Mouse (Mus musculus) spleen, postnatal 10 days (tissue): ENCODE results near the gene Zfyve9.
"Not testable (repeated sequence)": the region's sequence is repeated elsewhere in the genome, so short reads cannot be mapped to it uniquely, and the experiment has no call there.

Source experiments
- DNase-seq, 2 experiments: peaks; one replicate each; pipeline ENCODE4 v3.0.0; 2021 to 2022; ENCODE audit warnings: low spot score in 2 of 2

The Zfyve9 gene

DNA sequence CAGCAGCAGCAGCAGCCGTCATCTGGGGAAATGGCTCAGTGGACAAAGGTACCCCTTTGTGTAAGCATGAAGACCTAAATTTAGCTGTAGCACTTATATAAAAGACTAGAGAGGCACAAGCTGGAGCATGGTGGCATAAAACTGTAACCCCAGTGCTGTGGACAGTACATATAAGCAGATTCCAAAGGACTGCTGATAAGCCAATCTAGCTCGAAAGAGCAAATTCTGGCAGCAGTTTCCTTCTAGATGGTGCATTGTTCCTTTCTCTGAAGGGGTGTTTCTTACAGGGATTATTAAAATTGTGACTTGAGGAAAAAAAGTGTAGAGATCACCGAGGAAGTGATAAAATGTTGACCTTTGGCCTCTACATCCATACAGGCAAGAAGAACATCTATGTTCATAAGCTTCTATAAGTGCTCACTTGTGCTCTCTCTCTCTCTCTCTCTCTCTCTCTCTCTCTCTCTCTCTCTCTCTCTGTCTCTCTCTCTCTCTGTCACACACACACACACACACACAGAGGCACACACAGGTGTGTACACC is 59.3 kb downstream of the Zfyve9 start:
- DNase-seq: no peak

DNA sequence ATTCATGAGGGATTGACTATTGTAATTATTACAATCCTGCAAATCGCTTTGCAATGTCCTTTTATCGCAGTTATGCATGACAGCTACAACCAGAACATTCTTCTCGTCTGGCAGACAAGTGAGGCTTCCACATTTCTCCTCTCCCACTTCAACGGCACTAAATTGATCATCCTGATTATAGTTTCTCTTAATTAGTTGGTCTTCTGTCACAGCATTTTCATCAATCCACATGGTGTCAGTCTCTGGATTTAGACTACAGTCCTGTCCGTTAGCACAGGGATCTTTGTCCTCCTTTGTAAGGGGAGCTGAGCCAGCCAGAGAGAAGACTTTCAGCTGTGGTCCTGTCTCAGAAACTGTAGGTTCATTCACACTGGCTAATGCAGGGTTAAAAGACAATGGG is 61.2 kb downstream of the Zfyve9 start, which contains the start of gene 3110021N24Rik:
TSS of gene 3110021N24Rik (plus strand) at position 301 of the 400 bp plus-strand sequence.
- no peak for DNase-seq

DNA sequence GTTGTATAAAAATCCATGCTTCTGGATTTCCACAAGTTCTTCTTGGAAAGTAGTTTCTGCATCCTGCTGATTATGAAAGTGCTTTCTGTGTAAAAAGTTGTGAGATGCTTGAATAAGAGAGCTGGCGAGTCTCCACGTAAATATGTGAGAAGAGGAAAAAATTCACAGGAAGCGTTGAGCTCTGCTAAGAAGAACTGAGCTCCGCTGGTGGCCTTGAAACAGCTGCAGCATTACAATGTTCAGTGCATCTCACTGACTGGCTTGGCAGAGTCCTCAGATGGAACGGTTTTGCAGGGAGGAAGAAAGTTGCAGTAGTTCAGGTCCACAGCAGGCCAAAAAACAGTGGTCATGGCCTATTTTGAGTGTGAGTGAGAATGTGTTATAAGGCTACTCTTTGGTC is 72.4 kb downstream of the Zfyve9 start:
- DNase-seq: no peak

DNA sequence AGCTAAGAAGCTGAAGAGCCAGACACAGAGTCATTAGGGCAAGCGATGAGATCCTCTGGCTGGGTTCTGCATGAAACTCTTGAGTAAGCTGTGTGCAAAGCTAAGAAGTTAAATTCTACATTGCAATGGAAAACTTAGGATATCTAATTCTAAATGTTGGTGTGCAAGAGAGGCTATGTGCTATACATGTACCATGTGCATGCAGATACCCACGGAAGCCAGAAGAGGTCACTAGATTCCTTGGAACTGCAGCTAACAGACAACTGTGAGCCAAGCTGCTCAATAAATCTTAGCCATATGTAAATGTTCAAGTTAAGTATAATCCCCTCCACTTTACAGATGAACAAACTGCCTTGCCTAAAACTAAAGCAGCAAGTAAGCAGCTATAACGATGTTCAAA is 83.7 kb downstream of the Zfyve9 start:
- DNase-seq: peak in 1 of 2 experiments; percentile 17

DNA sequence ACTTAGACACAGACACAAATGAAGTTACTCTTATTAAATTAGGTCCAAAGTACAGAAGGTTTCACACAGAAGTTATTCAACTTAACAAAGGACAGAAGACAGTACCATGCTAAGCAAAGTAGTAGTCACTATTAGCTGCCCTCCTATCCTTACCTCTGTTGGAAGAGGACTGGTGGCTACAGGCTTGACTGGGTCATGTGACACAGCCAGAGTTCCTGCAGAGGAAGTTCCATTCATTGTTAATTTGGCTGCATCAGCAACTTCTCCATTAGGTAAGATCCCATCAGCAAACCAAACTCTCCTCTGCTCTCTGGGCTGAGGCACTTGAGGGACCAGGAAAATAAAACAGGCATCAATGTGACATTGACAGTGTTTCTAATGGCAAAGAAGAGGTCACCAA is 89.1 kb downstream of the Zfyve9 start:
- no peak for DNase-seq

DNA sequence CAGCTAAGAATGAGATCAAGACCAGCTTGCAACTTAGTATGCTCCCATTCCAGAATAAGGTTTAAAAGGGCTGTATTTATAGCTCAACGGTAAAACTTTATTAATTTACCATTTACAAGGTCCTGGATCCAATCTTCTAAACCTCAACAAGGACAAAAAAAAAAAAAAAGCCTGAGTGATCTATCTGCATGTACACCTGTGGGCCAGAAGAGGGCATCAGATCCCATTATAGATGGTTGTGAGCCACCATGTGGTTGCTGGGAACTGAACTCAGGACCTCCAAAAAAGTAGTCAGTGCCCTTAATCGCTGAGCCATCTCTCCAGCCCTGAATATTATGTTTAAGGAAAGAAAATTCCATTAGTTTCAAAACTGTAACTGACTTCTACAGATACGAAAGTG is 90.1 kb downstream of the Zfyve9 start:
- DNase-seq: no peak

DNA sequence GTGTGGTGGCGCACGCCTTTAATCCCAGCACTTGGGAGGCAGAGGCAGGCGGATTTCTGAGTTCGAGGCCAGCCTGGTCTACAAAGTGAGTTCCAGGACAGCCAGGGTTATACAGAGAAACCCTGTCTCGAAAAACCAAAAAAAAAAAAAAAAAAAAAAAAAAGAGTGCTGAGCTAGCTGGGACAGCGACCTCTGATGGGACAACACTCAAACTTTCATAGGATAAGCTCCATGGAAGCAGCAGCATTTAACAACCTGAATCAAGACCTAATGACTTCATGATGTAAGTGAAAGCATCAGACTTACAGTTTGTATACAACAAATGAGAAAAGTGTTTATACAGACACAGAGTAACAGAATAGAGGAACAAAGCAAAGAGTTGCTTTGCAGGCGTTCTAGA is 93.5 kb downstream of the Zfyve9 start:
- not testable (repeated sequence) for DNase-seq

DNA sequence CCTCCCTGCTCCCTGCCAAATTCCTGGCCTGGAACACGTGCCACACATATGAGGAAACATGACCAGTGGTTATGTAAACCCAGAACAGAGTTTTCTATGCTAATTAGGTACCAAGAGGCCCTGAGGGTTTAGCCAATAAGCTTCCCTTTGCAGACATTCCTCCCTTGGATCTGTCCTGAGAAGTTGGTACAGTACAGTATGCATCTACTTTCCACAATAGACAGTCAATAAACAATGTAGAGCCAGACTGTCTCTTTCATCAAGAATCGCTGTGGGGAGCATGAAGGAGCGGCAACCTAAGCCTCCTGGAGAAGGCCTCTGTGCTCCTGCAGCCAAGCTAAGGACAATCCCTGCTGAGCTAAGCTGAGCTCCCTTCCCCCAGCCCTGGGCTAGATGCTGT is 94.4 kb downstream of the Zfyve9 start:
- no peak for DNase-seq

DNA sequence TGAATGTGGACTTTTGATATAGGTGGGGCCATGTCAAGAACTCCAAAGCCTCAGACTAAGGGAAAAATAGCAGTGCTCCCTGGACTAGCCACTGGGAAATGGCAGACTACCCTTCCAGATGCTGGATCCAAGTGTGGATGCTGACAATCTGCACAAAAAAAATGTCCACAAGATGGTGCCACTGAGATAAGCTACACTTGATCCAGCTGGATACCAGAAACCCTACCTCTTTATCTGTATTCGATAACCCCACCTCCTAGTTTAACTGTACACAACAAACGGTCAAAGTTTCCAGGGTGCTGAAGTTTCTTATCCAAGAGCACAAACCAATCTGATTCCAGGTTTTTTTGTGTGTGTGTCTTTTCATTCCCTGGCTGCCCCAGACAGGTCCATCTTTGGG is 116.2 kb downstream of the Zfyve9 start:
- DNase-seq: no peak

DNA sequence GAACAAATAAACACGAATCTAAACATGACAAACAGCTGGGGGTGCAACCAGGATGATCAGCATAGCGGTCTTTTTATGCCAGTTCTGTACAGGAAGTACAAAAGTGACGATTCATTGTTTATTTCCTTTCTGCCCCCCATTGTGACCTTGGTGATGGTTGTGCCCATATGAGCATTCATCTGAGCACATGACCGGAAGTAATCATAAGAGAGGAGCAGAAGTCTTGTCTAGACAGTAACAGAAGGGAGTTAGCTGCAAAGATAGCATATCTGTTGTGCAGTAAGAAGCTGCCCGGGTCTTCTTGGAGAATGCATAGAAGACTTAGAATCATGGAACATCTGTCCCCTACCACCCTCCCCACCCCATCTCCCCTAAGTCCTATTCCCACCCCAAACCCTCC is 141.8 kb downstream of the Zfyve9 start:
- DNase-seq: no peak

DNA sequence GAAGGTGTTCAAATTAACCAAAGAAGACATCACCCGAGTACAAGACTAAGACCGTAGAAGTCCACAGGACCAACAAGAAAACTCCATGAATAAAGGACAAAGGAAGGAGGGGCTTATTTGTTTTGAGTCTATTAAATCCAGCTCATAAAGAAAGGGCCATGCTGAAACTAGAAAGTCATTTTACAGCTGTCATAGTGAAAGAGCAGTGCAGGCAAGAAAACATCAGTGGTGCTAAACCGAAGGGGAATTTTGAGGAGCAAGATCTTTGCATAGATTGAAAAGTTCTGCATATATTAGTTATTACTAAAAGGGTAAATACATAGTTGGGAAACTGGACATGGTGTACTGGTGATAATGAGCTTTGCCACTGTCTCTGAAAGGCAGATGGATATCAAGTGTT is 142.9 kb downstream of the Zfyve9 start:
- no peak for DNase-seq

DNA sequence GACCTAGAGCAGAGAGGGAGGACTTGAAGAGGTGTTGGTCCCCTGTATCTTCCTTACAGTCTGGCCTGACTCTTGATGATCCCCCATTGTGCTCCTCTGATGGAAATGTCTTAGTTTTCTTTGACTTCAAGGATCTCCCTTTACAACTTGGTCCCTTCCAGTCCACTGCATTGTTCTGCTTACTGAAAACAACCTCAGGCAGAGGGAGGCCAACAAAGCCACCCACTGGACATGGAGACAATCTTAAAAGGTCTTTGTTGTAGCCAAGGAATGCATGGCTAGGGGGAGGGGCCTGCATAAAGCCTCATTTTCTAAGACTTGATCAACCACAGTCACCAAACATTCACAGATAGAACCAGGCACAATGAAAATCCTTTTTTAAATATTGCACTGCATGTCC is 145.5 kb downstream of the Zfyve9 start:
- DNase-seq: no peak

DNA sequence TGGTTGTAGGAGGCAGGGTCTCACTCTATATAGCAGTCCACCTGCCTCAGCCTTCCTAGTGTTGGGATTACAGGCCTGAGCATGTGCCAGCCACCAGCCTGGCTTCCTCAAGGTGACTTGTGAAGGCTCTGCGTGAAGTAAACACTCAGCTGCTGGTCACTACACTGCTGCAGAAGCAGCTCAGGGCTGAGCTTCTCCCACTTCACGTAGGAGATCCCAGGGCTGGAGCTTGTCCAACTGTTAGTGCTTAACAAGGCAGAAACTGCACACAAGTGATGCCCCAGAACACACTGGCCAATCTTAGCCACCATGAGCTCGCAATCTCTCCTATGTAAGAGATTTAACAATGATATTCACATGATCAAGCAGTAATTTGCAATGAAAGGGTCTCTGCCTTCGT is 145.9 kb downstream of the Zfyve9 start:
- no peak for DNase-seq

DNA sequence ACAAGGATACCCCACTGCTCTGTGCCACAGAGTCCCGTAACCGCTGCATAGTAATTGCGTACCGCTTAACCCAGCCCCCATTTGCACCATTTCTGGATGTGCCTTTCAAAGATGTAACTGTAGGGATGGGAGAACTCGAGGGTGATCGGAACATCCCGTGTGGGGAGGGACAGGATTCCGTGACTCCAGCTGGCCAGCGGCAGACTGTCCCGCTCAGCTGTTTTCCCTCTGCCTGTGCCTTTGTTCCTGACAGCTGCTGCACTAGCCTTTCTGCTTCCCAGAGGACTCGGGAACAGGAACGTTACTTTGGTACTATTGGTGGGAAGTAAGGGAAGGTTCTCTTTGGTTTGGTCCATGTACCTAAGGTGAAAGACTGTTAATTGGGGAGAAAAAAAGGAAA is 146.9 kb downstream of the Zfyve9 start:
- no peak for DNase-seq

DNA sequence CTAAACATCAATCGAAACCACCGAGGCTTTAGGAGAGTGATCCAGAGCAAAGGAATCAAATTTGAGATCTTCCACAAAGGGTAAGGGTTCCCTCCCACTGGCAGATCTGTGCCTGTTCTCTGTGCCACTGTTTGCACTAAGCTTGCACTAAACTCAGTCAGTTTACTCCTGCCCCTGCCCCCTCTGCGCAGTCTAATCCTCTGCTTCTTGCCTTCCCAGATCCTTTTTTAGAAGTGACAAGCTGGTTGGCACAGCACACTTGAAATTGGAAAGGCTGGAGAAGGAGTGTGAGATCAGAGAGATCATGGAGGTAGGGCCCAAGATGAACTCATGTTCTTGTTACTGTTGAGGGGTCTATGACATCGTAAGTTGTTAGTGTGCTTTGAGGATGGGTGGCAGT is 149.0 kb downstream of the Zfyve9 start:
- DNase-seq: no peak

DNA sequence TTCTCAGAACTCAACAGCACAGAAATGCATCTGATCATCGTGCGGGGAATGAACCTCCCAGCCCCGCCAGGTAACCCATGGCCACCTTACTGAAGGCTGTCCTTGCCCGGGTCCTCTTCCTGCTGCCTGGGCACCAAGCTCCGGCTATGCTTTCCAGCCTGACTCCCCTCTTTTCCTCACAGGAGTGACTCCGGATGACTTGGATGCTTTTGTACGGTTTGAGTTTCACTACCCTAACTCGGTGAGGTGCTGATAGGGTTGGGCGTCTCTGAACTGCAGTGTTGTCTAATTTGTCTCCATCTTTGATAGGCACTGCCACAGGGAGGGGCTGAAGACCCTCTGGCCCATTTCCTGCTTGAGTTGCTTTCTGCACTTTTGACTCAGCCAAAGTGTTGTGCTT is 150.5 kb downstream of the Zfyve9 start:
- DNase-seq: no peak

DNA sequence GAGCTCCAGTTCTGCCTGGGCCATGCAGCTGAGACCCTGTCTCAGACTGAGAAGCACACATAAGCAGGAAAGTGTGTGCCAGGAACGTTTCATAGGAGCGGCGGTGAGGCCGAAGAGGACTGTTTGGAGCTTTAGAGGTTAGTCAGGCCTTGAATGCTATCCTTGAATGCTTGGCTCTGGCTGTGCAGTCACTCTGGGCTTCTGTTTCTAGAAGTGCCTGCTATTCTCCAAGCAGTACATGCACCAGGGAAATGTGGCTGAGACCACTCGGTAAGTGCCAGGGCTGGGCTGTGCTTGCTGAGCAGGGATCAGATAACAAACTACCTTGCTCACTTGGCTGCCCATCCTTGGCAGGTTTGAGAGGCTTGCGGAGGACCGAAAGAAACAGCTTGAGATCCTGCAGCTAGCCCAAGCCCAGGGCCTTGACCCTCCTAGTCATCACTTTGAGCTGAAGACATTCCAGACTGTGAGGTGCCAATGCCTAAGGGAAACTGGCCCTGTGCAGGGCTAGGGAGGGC is 151.2 kb downstream of the Zfyve9 start:
- no peak for DNase-seq

DNA sequence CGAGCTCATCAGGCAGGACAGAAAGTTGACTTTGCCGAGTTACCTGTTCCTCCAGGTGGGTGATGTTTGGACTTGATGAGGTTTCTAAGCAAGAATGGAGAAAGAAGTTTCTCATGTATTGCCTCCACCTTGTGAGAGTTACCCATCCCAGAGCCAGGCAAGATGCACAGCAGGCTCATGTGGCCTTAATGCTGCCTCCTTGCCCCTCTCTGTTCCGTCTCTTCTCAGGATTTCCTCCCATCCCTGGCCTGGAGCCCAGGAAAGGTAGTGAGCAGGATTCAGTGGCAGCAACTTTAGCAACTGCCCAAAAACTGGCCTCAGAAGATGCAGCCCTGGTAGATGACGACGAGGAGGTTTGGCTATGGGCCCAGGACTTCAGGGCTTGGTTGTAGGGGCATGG is 153.5 kb downstream of the Zfyve9 start:
- no peak for DNase-seq

DNA sequence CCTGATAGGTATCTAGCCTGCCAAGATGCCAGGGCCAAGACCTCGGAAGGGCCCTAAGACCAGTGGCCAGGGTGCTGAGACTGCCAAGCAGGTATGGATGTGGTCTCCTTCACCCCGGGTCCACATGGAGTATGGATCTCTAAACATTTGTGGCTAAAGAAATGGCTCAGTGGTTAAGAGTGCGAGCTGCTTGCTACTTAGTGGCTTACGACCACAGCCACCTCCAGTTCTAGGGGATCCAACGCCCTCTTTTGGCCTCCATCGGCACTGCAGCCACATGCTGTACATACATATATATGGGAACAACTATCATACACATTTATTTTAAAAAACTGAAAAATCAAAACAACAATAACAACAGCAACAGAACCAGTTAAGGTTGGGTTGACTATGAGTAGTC is 159.1 kb downstream of the Zfyve9 start:
- DNase-seq: peak in 1 of 2 experiments; percentile 47

DNA sequence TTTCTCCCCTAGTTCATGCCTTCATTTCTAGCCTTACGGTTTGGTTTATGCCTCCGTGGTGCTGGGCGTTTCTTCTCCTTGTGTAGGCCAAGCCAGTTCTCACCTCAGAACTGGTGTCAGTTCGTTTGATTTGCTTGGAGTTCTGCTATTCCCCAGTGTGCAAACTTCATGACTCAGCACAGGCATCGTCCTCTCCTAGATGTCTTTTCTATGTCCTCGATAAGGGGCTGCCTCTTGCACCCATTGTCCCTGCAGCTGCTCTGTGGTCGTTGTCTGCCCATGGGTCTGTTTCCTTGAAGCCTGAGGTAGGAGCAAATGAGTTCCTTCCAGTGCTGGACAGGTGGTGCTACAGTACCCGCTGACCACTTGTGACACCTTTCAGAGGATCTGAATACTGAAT is 160.1 kb downstream of the Zfyve9 start:
- no peak for DNase-seq

DNA sequence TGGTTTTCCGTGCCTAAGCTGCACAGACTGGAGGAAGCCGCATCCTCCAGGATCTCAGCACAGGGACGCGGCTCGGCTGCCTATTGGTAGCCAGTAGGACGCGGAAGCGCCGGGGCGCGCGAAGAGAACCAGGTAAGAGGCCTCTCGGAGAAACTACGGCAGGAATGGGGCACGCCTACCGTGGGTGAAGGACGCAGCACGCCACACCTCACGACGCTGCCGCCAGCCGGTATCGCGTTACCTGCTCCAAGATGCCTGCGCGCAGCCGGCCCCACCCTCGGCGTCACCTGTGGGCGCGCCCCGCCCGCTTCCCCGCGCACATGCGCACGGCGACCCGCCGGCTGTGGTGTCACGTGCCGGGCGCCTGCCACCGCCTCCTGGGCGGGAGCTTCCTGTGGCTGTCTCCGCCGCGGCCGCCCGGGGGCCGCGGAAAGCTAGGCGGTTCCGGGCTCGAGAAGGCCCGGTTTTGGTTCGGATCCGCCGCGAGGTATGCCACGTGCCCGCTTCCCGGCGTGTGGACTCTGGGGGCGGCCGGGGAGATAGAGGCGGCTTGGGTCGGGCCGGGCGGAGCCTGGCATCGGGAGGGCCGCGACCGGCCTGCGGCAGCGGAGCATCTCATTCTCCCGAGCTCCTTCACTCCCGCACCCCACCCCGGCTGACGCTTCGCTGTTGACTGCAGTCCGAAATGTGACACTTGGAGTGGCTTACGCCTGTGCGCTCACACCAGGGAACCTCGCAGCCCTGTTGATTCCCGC is 160.8 kb downstream of the Zfyve9 start, which contains the start of gene Cc2d1b:
TSS of gene Cc2d1b (plus strand) at position 354 of the 755 bp plus-strand sequence.
- peak; percentile 78 to 91 for DNase-seq

DNA sequence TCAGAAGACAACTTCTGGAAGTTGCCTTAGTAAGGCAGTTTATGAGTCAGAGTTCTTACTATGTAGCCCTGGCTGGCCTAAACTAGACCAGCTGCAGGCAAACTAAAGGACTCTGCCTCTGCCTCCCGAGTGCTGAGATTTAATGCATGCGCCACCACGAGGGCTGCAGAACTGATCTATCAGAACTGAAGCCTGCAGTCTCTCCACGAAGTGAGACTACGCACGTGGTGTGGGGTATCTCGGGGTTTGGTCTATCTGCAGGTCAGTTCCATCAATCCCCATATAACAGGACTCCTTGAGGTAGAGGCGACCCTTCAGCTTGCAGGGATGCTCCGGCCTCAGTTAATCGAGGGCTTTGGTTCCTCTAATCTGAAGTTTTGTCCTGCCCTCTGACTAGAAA is 161.4 kb downstream of the Zfyve9 start:
- peak in 1 of 2 experiments; percentile 33 for DNase-seq

DNA sequence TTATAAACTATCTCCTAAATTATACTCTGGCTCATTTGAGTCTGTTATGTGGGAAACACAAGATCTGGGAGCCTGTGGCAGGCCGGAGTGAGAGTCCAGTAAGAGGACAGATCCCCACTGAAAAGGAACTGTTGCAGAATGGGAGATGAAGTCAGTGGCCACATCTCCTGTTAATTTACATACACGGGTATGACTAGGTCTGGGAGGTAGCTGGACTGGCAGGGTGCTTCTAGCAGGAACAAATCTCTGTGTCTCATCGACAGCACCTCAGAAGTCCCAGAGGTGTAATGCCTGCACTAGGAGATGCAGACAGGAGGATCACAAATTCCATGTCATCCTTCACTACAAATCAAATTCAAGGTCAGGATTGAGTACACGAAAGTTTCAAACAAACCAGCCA is 162.0 kb downstream of the Zfyve9 start:
- no peak for DNase-seq
